Mouse (Mus musculus) embryonic fibroblast, embryonic 13.5 days (primary cell): Measurements from ENCODE around the gene Med8. TPM values are rescaled to one million over a fixed set of nuclear protein-coding genes. Genes with fewer than 3 reads are reported as not detected.

ENCODE experiments used
- H3K27ac ChIP-seq: 2 replicates; pipeline ENCODE4 v1.5.1; 2012; ENCODE audit warnings: low read length, control low read depth, inconsistent platforms; ENCODE audit not compliant: insufficient read depth
- H3K4me1 ChIP-seq: 2 replicates; pipeline ENCODE4 v1.6.1; 2011; ENCODE audit warnings: low read length; ENCODE audit not compliant: control insufficient read depth, insufficient read depth
- H3K4me3 ChIP-seq: 2 replicates; pipeline ENCODE4 v1.5.1; 2011; ENCODE audit warnings: mild to moderate bottlenecking, control low read depth, low read length; ENCODE audit not compliant: insufficient read depth
- CTCF ChIP-seq: IDR thresholded peaks from 2 replicates; pipeline ENCODE4 v1.5.1; 2011; ENCODE audit warnings: mild to moderate bottlenecking, control low read depth, low read length, moderate library complexity, borderline replicate concordance; ENCODE audit not compliant: insufficient read depth
- POLR2A ChIP-seq: IDR thresholded peaks from 2 replicates; pipeline ENCODE4 v1.6.1; 2011; ENCODE audit warnings: low read depth, mild to moderate bottlenecking, control low read depth, low read length, moderate library complexity
- polyA plus RNA-seq: library from polyadenylated mRNA; stranded (reverse); fragments of >200 nt; gene quantifications from 2 replicates; pipeline ENCODE4 v1.2.4, GENCODE M21; 2011; ENCODE audit warnings: low read depth; ENCODE audit not compliant: missing spikeins, insufficient read length

Med8 gene
- polyA plus RNA-seq, 1 experiment: 99.8 TPM

- H3K4me3 ChIP-seq: peak overlapping the region; percentile 81
- H3K27ac ChIP-seq: peak overlapping the region; percentile 92
- no peaks in the 10 kb centered on the region; the same call in 1 of the 2 replicates for H3K4me1 ChIP-seq
- TF ChIP-seq CTCF (no peak), POLR2A (no peak; the same call in none of the 2 replicates)
Measured at GRCm38 (mm10) chr4:118428531-118429214, 19.5 kb downstream of the Med8 start.

DNA sequence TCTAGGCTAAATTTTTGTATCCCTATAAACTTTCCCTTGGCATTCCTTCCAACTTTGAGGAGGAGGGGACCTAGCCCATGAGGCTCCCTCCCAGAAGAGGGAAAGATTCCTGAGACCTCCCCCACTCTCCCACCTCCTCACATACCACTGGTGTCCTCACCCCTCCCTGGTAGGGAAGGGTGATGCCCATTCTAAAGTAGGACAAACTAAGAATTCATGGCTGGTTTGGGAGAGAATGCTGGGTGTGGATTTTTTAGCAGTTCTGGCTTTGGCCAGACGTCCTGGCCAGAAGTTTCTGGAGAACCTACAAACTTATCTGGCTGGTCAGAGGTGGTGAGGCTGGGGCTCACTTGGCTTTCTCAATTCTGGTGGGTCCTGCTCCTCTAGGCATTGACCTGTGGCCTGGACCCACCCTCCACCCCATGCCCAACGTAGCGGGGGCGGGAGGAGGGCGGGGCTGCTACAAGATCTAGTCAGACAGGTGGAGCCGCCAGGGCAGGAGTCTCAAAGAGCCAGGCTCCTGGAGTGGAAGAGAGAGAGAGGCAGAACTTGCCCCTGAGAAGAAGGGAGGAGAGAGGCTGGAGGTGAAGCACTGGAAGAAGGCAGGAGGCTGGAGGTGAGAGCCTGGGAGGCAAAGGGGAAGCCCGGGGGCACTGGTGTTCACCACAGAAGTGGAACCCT lies 20.2 kb downstream of the Med8 start:
- peak overlapping the region; percentile 81 for H3K4me3 ChIP-seq
- TF ChIP-seq CTCF: no peak
- no peak for TF ChIP-seq POLR2A
- H3K4me1 ChIP-seq: no peaks in the 10 kb centered on the region; the same call in none of the 2 replicates
- peak overlapping the region; percentile 92 for H3K27ac ChIP-seq

- H3K4me1 ChIP-seq: no peaks in the 10 kb centered on the region; the same call in 1 of the 2 replicates
- TF ChIP-seq CTCF (no peak), POLR2A (no peak)
- no peak overlapping the region for H3K4me3 ChIP-seq
- H3K27ac ChIP-seq: no peak overlapping the region
Measured at GRCm38 (mm10) chr4:118432332-118432731, 23.2 kb downstream of the Med8 start.

GRCm38 (mm10) chr4:118436820-118437603 lies 27.9 kb downstream of the Med8 start, which contains the start of gene Cdc20:
TSS of gene Cdc20 (minus strand) at chr4:118437352.
- no peaks in the 10 kb centered on the region; the same call in 1 of the 2 replicates for H3K4me1 ChIP-seq
- TF ChIP-seq POLR2A (peak; percentile 83), CTCF (no peak)
- peak within 1 kb of the TSS; percentile 53 for H3K4me3 ChIP-seq
- peak within 1 kb of the TSS; percentile 74 for H3K27ac ChIP-seq

DNA sequence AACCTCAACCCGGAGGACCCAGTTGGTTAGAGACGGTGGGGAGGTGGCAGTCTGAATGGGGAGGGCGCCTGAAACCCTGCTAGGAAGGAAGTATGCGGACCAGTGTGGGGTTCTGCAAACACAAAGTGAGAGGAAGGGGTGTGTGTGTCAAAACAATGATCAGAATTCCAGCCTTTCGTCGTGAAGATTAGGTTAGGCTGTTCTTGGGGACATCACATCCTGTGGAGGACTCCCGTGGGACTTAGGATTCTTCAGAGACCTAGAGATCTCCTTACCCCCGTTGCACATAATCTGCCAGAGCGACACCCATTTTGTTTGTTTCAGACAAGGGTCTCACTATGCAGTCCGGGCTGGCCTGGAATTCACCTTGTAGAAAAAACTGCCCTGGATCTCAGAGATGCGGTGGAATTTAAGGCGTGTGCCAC lies 28.7 kb downstream of the Med8 start:
- TF ChIP-seq CTCF (no peak), POLR2A (peak; percentile 50; the same call in 1 of the 2 replicates)
- peak overlapping the region; percentile 74 for H3K27ac ChIP-seq
- H3K4me1 ChIP-seq: no peaks in the 10 kb centered on the region; the same call in 1 of the 2 replicates
- H3K4me3 ChIP-seq: peak overlapping the region; percentile 39

- Histone ChIP-seq H3K4me3 (no peak overlapping the region), H3K4me1 (no peaks in the 10 kb centered on the region), H3K27ac (no peak overlapping the region)
- no peak for TF ChIP-seq CTCF
- TF ChIP-seq POLR2A: no peak
Measured at GRCm38 (mm10) chr4:118445088-118445487, 36.0 kb downstream of the Med8 start.

- TF ChIP-seq POLR2A (no peak), CTCF (no peak)
- no peak overlapping the region for H3K27ac ChIP-seq
- peak overlapping the region; percentile 6 for H3K4me3 ChIP-seq
- no peaks in the 10 kb centered on the region for H3K4me1 ChIP-seq
Measured at GRCm38 (mm10) chr4:118445781-118446414, 36.8 kb downstream of the Med8 start.

GRCm38 (mm10) chr4:118446415-118447153 lies 37.4 kb downstream of the Med8 start:
- TF ChIP-seq POLR2A (no peak), CTCF (no peak)
- no peak overlapping the region for H3K27ac ChIP-seq
- H3K4me1 ChIP-seq: no peaks in the 10 kb centered on the region
- peak overlapping the region; percentile 6 for H3K4me3 ChIP-seq
